Mouse (Mus musculus): ENCODE results near the gene Mrm3. TPM values are rescaled to one million over a fixed set of nuclear protein-coding genes. Genes with fewer than 3 reads are reported as not detected.

The Mrm3 gene
- polyA plus RNA-seq, 1 experiment from 2014 or later = 23.4 TPM

DNA sequence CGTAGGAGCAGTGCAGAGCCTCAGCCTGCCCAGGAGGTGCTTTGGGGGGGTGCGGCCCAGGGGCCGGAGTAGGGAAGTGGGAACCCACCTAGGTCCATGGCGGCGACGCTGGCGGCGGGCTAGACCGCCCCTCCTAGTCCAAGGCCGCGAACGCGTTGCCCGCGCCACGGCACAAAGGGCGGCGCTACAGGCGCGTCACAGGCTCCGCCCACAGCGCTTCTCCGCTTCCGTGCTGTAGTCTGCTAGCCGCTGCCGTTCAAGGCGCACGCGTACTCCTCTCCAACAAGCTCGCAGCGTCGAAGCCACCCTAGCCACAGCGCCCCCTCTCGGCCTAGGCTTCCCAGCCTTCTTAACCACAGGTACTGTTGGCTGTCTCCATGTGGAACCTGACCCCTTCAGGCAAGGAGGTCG lies 26.1 kb upstream of the Mrm3 start, which contains the start of the genes Dbil5 and Gemin4:
Gene Dbil5 (plus strand): TSS at position 219 of the 411 bp plus-strand sequence.
Gene Gemin4 (minus strand): TSS at position 275 of the 411 bp plus-strand sequence.
- H3K27me3 ChIP-seq (ENCODE audit: low read depth, poor library complexity, severe bottlenecking) = peaks cover 28% of the 10 kb centered on the region
- under 1% methylated on average over 35 of the region's 35 CpGs for WGBS
- H3K27ac ChIP-seq (replicated peaks) = peak within 1 kb of the TSS; percentile 98
- peaks cover 53% of the 10 kb centered on the region for H3K36me3 ChIP-seq
- H3K9me3 ChIP-seq (replicated peaks) = no peaks in the 10 kb centered on the region
- DNase-seq (ENCODE audit: low spot score) = peak; percentile 98
- H3K4me1 ChIP-seq = peaks cover 41% of the 10 kb centered on the region
- H3K4me3 ChIP-seq = peak within 1 kb of the TSS; percentile 85

DNA sequence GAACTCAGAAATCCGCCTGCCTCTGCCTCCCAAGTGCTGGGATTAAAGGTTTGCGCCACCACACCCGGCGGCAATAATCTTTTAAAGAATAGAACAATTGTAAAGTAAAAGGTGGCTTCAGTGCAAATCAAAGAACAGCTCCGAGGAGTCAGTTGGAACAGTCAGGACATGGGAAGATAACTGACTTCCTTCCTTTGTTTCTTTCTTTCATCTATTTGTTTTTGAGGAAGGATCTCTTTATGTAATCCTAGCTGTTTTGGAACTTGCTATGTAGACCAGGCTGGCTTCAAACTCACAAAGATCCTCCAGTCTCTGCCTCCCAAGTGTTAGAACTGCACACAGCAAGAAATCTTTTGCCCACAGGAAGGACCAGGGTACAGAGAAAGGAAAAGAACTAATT lies 18.9 kb upstream of the Mrm3 start:
- no peaks in the 10 kb centered on the region for H3K4me1 ChIP-seq
- WGBS = 96% methylated on average over 5 of the region's 5 CpGs
- H3K36me3 ChIP-seq = peaks cover 68% of the 10 kb centered on the region

DNA sequence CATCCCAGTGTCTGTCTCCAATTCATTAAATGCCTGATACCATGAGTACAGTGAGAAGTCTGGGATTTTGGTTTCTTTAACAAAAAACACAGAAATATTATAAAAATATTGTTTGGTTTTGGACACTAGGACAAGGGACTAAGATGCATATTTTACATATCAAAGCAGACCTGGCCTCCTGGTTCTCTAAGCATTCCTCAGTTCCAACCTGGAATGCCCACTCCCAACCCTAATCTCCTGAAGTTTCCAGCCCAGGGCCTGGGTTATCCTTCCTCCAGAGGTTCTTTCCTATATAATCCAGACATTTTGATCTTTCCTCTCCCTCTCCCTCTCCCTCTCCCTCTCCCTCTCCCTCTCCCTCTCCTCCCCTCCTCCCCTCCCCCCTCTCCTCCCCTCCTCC lies 18.5 kb upstream of the Mrm3 start:
- Histone ChIP-seq H3K4me3 (no peak overlapping the region), H3K27me3 (ENCODE audit: low read depth, poor library complexity, severe bottlenecking) (no peaks in the 10 kb centered on the region), H3K27ac (replicated peaks) (no peak overlapping the region), H3K4me1 (no peaks in the 10 kb centered on the region), H3K9me3 (replicated peaks) (no peaks in the 10 kb centered on the region), H3K36me3 (peaks cover 64% of the 10 kb centered on the region)
- DNase-seq (ENCODE audit: low spot score) = no peak

More for the DNA sequence above, 18.9 kb upstream of the Mrm3 start:
- no peaks in the 10 kb centered on the region for H3K27me3 ChIP-seq (ENCODE audit: low read depth, poor library complexity, severe bottlenecking)
- no peak overlapping the region for H3K27ac ChIP-seq (replicated peaks)
- no peak for DNase-seq (ENCODE audit: low spot score)
- H3K9me3 ChIP-seq (replicated peaks) = no peaks in the 10 kb centered on the region
- no peak overlapping the region for H3K4me3 ChIP-seq

DNA sequence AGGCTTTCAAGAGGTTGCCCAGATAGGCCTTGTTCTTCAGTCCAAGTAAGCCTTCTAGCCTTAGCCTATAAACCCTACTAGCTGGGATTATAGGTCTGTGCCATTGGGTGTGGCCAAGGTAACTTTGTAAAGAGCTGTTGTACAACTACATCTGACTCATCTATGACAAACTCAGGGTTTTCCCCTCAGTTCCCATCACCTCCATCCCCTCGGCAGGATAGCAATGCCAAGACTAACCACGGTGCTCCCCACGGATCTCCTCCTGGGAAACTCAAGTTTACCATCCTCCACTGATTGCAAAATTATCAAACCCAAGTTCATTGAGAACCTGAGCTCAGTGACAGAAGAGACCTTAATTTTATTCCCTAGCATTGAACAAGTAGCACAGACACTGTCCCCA lies 7.4 kb upstream of the Mrm3 start:
- no peak for DNase-seq (ENCODE audit: low spot score)
- Histone ChIP-seq H3K9me3 (replicated peaks) (no peaks in the 10 kb centered on the region), H3K4me3 (no peak overlapping the region), H3K36me3 (peaks cover 93% of the 10 kb centered on the region), H3K4me1 (0 out of 2 replicates have a peak, but pooled peaks cover under 1% of the 10 kb centered on the region), H3K27me3 (ENCODE audit: low read depth, poor library complexity, severe bottlenecking) (no peaks in the 10 kb centered on the region), H3K27ac (replicated peaks) (no peak overlapping the region)
- 95% methylated on average over 3 of the region's 3 CpGs for WGBS

DNA sequence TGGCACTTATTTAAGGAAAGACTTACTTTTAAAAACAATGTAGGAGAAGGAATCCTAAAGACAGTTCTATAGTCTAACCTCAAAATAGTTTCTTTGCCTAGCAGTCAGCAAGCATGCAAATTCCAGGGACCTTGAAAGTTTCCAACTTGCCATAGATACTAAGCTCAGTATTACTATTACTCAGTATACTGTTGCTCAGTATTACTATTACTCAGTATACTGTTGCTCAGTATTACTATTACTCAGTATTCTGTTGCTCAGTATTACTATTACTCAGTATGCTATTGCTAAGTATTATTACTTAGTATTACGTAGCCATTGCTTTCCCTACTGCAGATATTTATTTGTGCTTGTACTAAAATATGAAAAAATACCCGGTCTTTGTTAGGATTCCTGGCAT lies 3.8 kb upstream of the Mrm3 start:
- Histone ChIP-seq H3K27ac (replicated peaks) (no peak overlapping the region), H3K27me3 (ENCODE audit: low read depth, poor library complexity, severe bottlenecking) (no peaks in the 10 kb centered on the region), H3K36me3 (peaks cover 57% of the 10 kb centered on the region), H3K4me3 (no peak overlapping the region), H3K4me1 (peaks cover 22% of the 10 kb centered on the region), H3K9me3 (replicated peaks) (no peaks in the 10 kb centered on the region)
- 94% methylated on average over 2 of the region's 2 CpGs for WGBS
- DNase-seq (ENCODE audit: low spot score) = no peak

DNA sequence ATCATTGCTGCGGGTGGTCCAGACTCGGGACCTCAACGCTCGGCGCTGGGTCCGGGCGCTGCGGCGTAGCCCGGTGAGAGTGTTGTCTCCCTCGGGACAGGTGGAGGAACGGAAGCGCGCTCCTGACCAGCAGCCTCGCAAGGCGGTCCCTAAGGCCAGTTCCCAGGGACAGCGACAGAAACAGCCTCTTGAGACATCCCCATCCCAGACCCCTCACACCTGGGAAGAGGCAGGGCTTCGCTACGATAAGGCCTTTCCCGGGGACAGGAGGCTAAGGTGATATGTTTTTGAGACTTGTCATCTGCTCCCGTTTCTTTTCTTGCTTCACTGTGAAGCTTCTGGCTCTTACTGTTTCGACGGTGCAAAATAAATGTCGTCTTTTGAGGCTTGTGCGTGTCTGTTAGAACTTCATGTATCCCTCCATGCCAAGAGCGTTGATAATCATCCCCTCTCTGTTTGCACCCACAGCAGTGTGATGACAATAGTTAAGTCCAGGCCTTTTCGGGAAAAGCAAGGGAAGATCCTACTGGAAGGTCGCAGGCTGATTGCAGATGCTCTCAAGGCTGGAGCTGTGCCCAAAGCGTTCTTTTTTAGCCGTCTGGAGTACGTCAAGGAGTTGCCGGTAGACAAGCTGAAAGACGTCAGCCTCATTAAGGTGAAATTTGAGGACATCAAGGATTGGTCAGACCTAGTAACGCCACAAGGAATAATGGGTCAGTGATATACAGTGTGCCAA lies 464 bp downstream of the Mrm3 start:
- Histone ChIP-seq H3K4me1 (peaks cover 25% of the 10 kb centered on the region), H3K9me3 (replicated peaks) (no peaks in the 10 kb centered on the region), H3K27ac (replicated peaks) (peak overlapping the region; percentile 87), H3K36me3 (peaks cover 37% of the 10 kb centered on the region), H3K4me3 (peak overlapping the region; percentile 72), H3K27me3 (ENCODE audit: low read depth, poor library complexity, severe bottlenecking) (no peaks in the 10 kb centered on the region)
- WGBS = 6% methylated on average over 34 of the region's 34 CpGs
- no peak for DNase-seq (ENCODE audit: low spot score)

DNA sequence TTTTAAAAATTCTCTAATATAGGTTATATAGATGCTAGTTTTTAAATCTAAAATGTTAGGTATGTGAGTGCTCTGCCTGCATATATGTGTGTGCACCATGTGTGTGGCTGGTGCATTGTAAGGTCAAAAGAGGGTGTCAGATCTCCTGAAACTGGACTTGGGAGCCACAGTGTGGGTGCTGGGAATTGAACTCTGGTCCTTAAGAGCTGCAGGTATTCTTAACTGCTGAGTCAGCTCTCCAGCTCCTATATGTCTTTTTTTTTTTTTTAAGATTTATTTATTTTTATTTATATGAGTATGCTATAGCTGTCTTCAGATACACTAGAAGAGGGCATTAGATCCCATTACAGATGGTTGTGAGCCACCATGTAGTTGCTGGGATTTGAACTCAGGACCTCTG lies 2.9 kb downstream of the Mrm3 start:
- no peak for DNase-seq (ENCODE audit: low spot score)

DNA sequence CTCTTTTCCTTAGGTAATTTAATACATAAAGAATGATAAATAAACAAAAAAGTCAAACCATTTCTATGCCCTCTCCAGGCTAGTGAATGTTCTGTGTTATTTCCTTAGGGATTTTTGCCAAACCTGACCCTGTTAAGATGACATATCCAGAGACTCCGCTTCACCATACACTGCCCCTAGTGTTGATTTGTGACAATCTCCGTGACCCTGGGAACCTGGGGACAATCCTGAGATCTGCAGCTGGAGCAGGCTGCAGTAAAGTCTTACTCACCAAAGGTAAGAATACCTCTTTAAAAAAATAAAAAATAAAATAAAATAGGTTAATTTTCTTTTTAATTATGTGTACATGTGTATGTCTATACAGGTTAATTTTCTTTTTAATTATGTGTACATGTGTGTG lies 3.7 kb downstream of the Mrm3 start:
- Histone ChIP-seq H3K4me3 (no peak overlapping the region), H3K27ac (replicated peaks) (no peak overlapping the region), H3K4me1 (peaks cover 20% of the 10 kb centered on the region), H3K36me3 (peaks cover 38% of the 10 kb centered on the region), H3K27me3 (ENCODE audit: low read depth, poor library complexity, severe bottlenecking) (no peaks in the 10 kb centered on the region), H3K9me3 (replicated peaks) (no peaks in the 10 kb centered on the region)
- DNase-seq (ENCODE audit: low spot score) = no peak
- WGBS = 65% methylated on average over 2 of the region's 2 CpGs

More for the DNA sequence above, 2.9 kb downstream of the Mrm3 start:
- Histone ChIP-seq H3K36me3 (peaks cover 38% of the 10 kb centered on the region), H3K4me1 (peaks cover 25% of the 10 kb centered on the region), H3K9me3 (replicated peaks) (no peaks in the 10 kb centered on the region), H3K27me3 (ENCODE audit: low read depth, poor library complexity, severe bottlenecking) (no peaks in the 10 kb centered on the region), H3K27ac (replicated peaks) (no peak overlapping the region), H3K4me3 (no peak overlapping the region)

DNA sequence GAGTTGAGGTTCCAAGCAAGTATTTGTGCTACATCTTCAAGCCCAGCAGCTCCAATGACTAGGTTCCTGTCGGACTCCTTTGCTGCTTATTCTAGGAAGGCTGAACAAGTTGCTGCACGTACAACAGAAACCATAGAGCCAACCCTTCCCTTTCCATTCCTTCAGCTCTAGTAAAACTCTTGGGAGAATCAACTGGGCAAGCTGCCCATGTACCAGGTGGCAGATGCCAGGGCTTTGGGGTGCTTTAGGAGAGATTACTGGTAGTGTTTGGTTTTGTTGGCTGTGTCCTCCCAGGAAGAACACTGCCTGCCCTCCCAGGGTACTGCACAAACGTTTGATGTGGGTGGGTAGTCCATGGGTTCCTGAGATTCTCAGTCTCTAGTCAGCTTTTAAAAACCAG lies 8.5 kb downstream of the Mrm3 start:
- peaks cover 50% of the 10 kb centered on the region for H3K36me3 ChIP-seq
- H3K4me1 ChIP-seq = peaks cover 27% of the 10 kb centered on the region

DNA sequence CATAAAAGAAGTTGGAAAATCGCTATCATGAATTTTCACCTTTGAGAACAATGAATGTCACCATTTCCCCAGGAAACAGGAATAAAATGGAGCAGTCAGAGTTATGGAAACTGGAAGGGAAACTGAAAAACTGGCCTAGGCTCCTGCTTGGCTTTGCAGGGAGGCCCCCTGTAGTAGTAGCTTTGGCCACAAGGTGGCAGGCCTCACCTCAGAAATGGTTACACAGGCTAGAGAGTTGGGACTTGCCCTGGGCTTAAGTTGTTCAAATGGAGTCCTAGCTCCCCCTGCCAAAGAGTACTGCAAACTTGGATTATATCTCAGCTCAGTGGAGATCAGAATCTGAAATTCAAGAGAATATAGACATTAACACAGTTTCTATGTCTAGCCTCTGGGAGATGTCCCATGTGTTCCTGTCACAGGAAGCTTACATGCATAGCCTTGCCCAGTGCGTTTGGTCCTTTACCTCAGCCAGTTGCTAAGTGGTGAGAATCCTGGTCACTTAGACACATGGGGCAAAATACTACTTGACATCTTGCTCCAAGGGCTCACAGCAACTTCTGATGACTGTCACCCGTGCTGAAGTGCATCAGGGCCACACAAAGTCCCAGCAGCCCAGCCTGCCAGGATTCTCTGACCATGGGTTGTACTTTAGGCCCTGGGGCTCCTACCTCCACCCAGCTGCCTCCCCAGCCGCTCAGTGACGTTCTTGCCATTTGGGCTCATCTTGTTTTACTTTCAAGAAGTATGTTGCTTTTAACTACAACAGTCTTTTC lies 9.8 kb downstream of the Mrm3 start:
- Histone ChIP-seq H3K4me1 (peaks cover 40% of the 10 kb centered on the region), H3K27me3 (ENCODE audit: low read depth, poor library complexity, severe bottlenecking) (no peaks in the 10 kb centered on the region), H3K4me3 (no peak overlapping the region), H3K9me3 (replicated peaks) (no peaks in the 10 kb centered on the region), H3K27ac (replicated peaks) (peak overlapping the region; percentile 63; the same call in 1 of the 2 replicates), H3K36me3 (peaks cover 54% of the 10 kb centered on the region)
- WGBS = 55% methylated on average over 5 of the region's 5 CpGs
- DNase-seq (ENCODE audit: low spot score) = peak; percentile 85

More for the DNA sequence above, 8.5 kb downstream of the Mrm3 start:
- WGBS = 58% methylated on average over 3 of the region's 3 CpGs
- Histone ChIP-seq H3K9me3 (replicated peaks) (no peaks in the 10 kb centered on the region), H3K27me3 (ENCODE audit: low read depth, poor library complexity, severe bottlenecking) (no peaks in the 10 kb centered on the region), H3K27ac (replicated peaks) (no peak overlapping the region), H3K4me3 (no peak overlapping the region)
- DNase-seq (ENCODE audit: low spot score) = no peak

DNA sequence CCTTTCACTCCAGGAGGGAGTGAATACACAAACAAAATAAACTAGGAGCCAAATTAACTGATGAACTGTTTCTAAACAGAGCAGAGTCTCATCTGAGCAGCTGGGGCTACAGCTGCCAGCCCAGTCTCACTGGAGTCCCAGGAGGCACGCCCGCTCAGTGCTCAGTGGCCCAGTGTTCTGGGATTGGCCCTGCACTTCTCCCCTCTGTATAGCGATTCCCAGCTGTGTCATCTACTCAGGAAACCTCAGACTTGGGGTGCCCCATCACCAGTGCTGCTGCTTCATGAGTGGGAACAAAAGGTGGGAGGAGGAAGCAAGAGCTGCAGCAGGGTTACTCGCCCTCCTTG lies 10.4 kb downstream of the Mrm3 start:
- WGBS = 83% methylated on average over 4 of the region's 4 CpGs
- no peak for DNase-seq (ENCODE audit: low spot score)
- Histone ChIP-seq H3K4me1 (peaks cover 46% of the 10 kb centered on the region), H3K4me3 (no peak overlapping the region), H3K9me3 (replicated peaks) (no peaks in the 10 kb centered on the region), H3K27ac (replicated peaks) (peak overlapping the region; percentile 63), H3K27me3 (ENCODE audit: low read depth, poor library complexity, severe bottlenecking) (no peaks in the 10 kb centered on the region), H3K36me3 (peaks cover 54% of the 10 kb centered on the region)

DNA sequence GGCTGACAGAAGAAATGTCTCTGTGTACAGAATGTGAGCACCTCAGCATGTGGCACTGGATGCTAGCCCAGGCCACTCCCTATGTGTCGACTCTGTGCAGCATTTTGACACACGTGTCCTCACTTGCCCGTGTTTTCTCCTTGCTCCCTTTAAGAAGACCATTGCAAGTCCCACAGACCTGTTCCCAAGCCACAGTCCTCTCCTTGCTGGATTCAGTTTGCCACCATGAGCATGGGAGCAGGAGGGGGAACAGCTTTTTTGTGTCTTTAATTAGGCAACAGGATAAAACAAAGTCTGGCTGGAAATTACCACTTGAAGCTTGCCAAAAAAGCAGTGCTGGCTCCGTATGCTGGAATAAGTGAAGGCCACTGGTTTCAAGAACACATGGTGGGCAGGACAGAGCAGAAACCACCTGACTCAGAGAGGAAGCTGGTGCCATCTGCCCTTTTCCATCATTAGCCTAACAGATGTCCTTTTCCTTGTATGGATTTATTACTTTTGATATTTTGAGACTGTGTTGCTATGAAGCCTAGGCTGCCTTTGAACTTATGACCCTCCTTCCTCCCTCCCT lies 12.0 kb downstream of the Mrm3 start:
- Histone ChIP-seq H3K4me3 (no peak overlapping the region), H3K9me3 (replicated peaks) (no peaks in the 10 kb centered on the region), H3K27me3 (ENCODE audit: low read depth, poor library complexity, severe bottlenecking) (no peaks in the 10 kb centered on the region), H3K27ac (replicated peaks) (peak overlapping the region; percentile 46; the same call in 1 of the 2 replicates), H3K36me3 (peaks cover 43% of the 10 kb centered on the region), H3K4me1 (peaks cover 62% of the 10 kb centered on the region)
- WGBS = 75% methylated on average over 4 of the region's 4 CpGs
- DNase-seq (ENCODE audit: low spot score) = no peak

DNA sequence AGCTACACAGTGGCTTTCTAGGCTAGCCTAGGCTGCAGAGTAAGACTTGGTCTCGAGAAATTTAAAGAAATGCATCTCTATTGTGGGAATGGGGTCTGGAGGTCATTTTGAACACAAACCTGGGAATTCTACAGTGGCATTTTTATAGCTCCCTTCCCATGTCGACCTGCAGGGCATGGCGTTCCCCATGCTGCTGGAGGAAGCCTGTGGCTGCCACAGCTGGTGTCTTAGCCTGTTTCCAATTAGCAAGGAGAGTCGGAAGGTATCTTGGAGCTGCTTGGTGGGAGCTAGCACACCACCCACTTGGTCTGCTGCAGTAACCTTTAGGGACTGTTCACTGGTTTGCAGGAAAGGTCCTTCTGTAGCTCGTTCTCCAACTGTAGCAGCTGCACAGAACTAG lies 12.6 kb downstream of the Mrm3 start:
- WGBS = 61% methylated on average over 5 of the region's 5 CpGs
- Histone ChIP-seq H3K27ac (replicated peaks) (peak overlapping the region; percentile 11; the same call in 1 of the 2 replicates), H3K4me1 (peaks cover 68% of the 10 kb centered on the region)

More for the DNA sequence above, 12.6 kb downstream of the Mrm3 start:
- DNase-seq (ENCODE audit: low spot score) = no peak
- Histone ChIP-seq H3K9me3 (replicated peaks) (no peaks in the 10 kb centered on the region), H3K36me3 (peaks cover 43% of the 10 kb centered on the region), H3K27me3 (ENCODE audit: low read depth, poor library complexity, severe bottlenecking) (no peaks in the 10 kb centered on the region), H3K4me3 (no peak overlapping the region)

Data from midbrain, embryonic 10.5 days (tissue).